Mouse (Mus musculus) central nervous system, embryonic 18 days (tissue): Measurements from ENCODE around the gene Csn2. TPM values are rescaled to one million over a fixed set of nuclear protein-coding genes. Genes with fewer than 3 reads are reported as not detected.

Experiments used
- polyA plus RNA-seq: library from polyadenylated mRNA; depleted of rRNA; stranded (reverse); fragments of >200 nt; gene quantifications from 2 replicates; pipeline ENCODE4 v1.2.3, GENCODE M21; 2012; rRNA removed

Gene Csn2
- polyA plus RNA-seq: not detected in 2 replicates

GRCm38 (mm10) chr5:87699530-87699929, at the start of gene Csn2:
Gene Csn2 (minus strand): TSS chr5:87699630.

DNA sequence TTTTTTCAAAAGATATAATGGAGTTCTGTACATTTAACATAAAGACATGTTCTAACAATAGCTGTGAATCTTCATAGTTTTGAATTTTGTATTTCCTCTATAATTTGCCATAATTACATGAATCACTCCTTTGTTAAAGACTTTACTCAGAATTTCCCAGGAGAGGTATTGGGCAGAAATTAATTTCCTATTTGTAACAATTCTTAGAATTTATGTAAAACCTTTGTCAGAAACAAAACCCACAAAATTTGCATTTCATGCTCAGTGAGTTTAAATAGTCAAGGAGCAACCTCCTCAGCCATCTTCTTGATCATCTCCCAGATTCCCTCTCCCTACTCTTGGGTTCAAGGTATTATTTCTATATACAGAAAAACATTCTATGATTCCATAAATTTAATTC, 33.5 kb downstream of the Csn2 start, which contains the start of gene Csn1s1:
Gene Csn1s1, plus strand, starts transcription at position 301 of the 400 bp plus-strand sequence.

Other genes with a start within 250 kb of the Csn2 start
- gene Ugt2a2, start 217.4 kb downstream of the Csn2 start, polyA plus RNA-seq: not detected in 2 replicates
- not detected in 2 replicates for gene Gm43638, start 212.8 kb downstream of the Csn2 start, polyA plus RNA-seq
- gene Ugt2a1, start 208.8 kb downstream of the Csn2 start, polyA plus RNA-seq: 0.05 and 0.18 TPM in 2 replicates
- gene Sult1b1, start 161.4 kb downstream of the Csn2 start, polyA plus RNA-seq: not detected in 2 replicates
- gene Sult1d1, start 130.6 kb downstream of the Csn2 start, polyA plus RNA-seq: not detected in 2 replicates
- gene Sult1e1, start 108.0 kb downstream of the Csn2 start, polyA plus RNA-seq: not detected in 2 replicates
- gene Csn1s1, start 33.4 kb downstream of the Csn2 start, polyA plus RNA-seq: 0.08 and 0.10 TPM in 2 replicates
- not detected in 2 replicates for gene Csn1s2a, start 74.9 kb upstream of the Csn2 start, polyA plus RNA-seq
- not detected in 2 replicates for gene Csn1s2b, start 108.5 kb upstream of the Csn2 start, polyA plus RNA-seq
- not detected in 2 replicates for gene Prr27, start 126.1 kb upstream of the Csn2 start, polyA plus RNA-seq
- gene Odam, start 185.4 kb upstream of the Csn2 start, polyA plus RNA-seq: not detected in 2 replicates
- not detected in 2 replicates for gene Csn3, start 225.9 kb upstream of the Csn2 start, polyA plus RNA-seq